8 mouse cellular contexts compared by ENCODE assay signal in the genomic region with DNA sequence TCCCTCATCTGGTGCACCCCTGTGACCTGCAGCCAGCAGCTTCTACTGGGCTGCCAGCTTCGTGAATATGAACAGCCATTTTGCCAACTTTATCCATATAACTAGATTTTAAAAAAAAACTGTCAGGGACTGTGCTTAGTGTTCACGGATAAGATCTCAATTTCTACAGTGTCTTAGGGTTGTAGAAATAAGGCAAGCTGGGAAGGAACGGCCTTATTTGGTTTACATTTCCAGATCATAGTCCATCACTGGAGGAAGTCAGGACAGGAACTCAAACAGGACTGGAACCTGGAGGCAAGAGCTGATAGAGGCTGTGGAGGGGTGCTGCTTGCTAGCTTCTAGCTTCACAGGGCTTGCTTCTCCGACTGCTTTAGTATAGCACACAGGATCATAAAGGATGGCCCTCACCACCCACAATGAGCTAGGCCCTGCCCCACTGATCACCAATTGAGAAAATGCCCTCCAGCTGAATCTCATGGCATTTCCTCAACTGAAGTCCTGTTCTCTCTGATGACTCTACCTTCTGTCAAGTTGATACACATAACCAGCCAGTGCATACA. TPM values are rescaled to one million over a fixed set of nuclear protein-coding genes. Genes with fewer than 3 reads are reported as not detected.
DNase-seq lines count a peak whose midpoint lies in the region; ATAC-seq and TF ChIP-seq lines count a peak whose summit lies in the region.

No protein-coding gene starts in this region.

- ATAC-seq in kidney, embryonic 15.5 days (replicated peaks; ENCODE audit: low FRiP score): no peak
- no peak for ATAC-seq in heart, postnatal 0 days (ENCODE audit: insufficient read depth, low read depth)
- ATAC-seq in midbrain, embryonic 14.5 days (ENCODE audit: low FRiP score, low TSS enrichment): no peak

- H3K4me1 ChIP-seq in kidney, embryonic 15.5 days: peaks cover 23% of the 10 kb centered on the region
- peaks cover 16% of the 10 kb centered on the region for H3K4me1 ChIP-seq in heart, postnatal 0 days (ENCODE audit: control insufficient read depth, insufficient read depth)
- H3K4me1 ChIP-seq in midbrain, embryonic 14.5 days (ENCODE audit: control insufficient read depth, insufficient read depth, low read length): peaks cover 22% of the 10 kb centered on the region

- no peaks in the 10 kb centered on the region for H3K9me3 ChIP-seq in kidney, embryonic 15.5 days (replicated peaks)
- no peaks in the 10 kb centered on the region for H3K9me3 ChIP-seq in heart, postnatal 0 days (replicated peaks; ENCODE audit: control insufficient read depth, low read length)
- no peaks in the 10 kb centered on the region for H3K9me3 ChIP-seq in midbrain, embryonic 14.5 days (ENCODE audit: control insufficient read depth, low read length)

- 24% methylated on average over 4 of the region's 4 CpGs for WGBS in kidney, embryonic 15.5 days
- WGBS in heart, postnatal 0 days: 28% methylated on average over 4 of the region's 4 CpGs
- WGBS in midbrain, embryonic 14.5 days: 35% methylated on average over 4 of the region's 4 CpGs

- peak overlapping the region; percentile 76 for H3K4me2 ChIP-seq in kidney, embryonic 15.5 days
- H3K4me2 ChIP-seq in heart, postnatal 0 days (ENCODE audit: low read depth, low read length): peak overlapping the region; percentile 86
- H3K4me2 ChIP-seq in midbrain, embryonic 14.5 days (ENCODE audit: low read length): peak overlapping the region; percentile 82

- H3K27me3 ChIP-seq in kidney, embryonic 15.5 days: no peaks in the 10 kb centered on the region
- H3K27me3 ChIP-seq in heart, postnatal 0 days (ENCODE audit: control insufficient read depth, insufficient read depth, low read length): no peaks in the 10 kb centered on the region
- no peaks in the 10 kb centered on the region for H3K27me3 ChIP-seq in midbrain, embryonic 14.5 days (ENCODE audit: control insufficient read depth, insufficient read depth, low read length)

- no peak for TF ChIP-seq CTCF in heart, postnatal 0 days (IDR thresholded peaks at IDR 0.05; ENCODE audit: low read depth)

- H3K36me3 ChIP-seq in kidney, embryonic 15.5 days: peaks cover 10% of the 10 kb centered on the region
- H3K36me3 ChIP-seq in heart, postnatal 0 days (replicated peaks; ENCODE audit: control insufficient read depth, insufficient read depth, low read length): peaks cover 6% of the 10 kb centered on the region; the same call in 1 of the 2 replicates
- H3K36me3 ChIP-seq in midbrain, embryonic 14.5 days (ENCODE audit: control insufficient read depth, insufficient read depth, low read length): peaks cover 10% of the 10 kb centered on the region; the same call in 1 of the 2 replicates

- peak overlapping the region; percentile 98 for H3K27ac ChIP-seq in kidney, embryonic 15.5 days
- H3K27ac ChIP-seq in heart, postnatal 0 days (ENCODE audit: low read depth): peak overlapping the region; percentile 98
- H3K27ac ChIP-seq in midbrain, embryonic 14.5 days (replicated peaks; ENCODE audit: low read depth, low read length): peak overlapping the region; percentile 100

- DNase-seq in kidney, postnatal 4 days: no peak
- peak; percentile 58 for DNase-seq in MN1 (ENCODE audit: low spot score)
- DNase-seq in heart, postnatal 0 days (ENCODE audit: low spot score): no peak
- no peak for DNase-seq in midbrain, embryonic 14.5 days
- no peak for DNase-seq in ovary, postnatal 10 days (ENCODE audit: low spot score)
- DNase-seq in adrenal gland, adult 18-20 months (ENCODE audit: low spot score in 2 of 2): no peak
- DNase-seq in kidney, adult 9 months: no peak

- peak overlapping the region; percentile 84 for H3K9ac ChIP-seq in kidney, embryonic 15.5 days
- peak overlapping the region; percentile 97 for H3K9ac ChIP-seq in heart, postnatal 0 days (replicated peaks; ENCODE audit: low read depth, low read length)
- H3K9ac ChIP-seq in midbrain, embryonic 14.5 days (replicated peaks; ENCODE audit: low read length): peak overlapping the region; percentile 99

- peak overlapping the region; percentile 94 for H3K4me3 ChIP-seq in kidney, embryonic 15.5 days (replicated peaks)
- H3K4me3 ChIP-seq in heart, postnatal 0 days (ENCODE audit: low read depth, low read length): peak overlapping the region; percentile 94
- H3K4me3 ChIP-seq in midbrain, embryonic 14.5 days (replicated peaks; ENCODE audit: low read depth, low read length): peak overlapping the region; percentile 93

- no peak for TF ChIP-seq EP300 in heart, postnatal 0 days (IDR thresholded peaks at IDR 0.05; ENCODE audit: low read depth)

RNA-seq across cellular contexts. Expression of a gene that starts 1.4 kb away (rescaled TPM):
- polyA plus RNA-seq in kidney, embryonic 15.5 days (2015; fragmentation: Nextera tagmentation; extraction: Ambion mirVana): 38.6 and 41.5 TPM in 2 replicates
- total RNA-seq in heart, postnatal 0 days (2014; rRNA removed; ENCODE audit: low replicate concordance): 99.7 and 100.0 TPM in 2 replicates
- polyA plus RNA-seq in heart, postnatal 0 days (2015; fragmentation: Nextera tagmentation; extraction: Ambion mirVana): 22.6 and 23.2 TPM in 2 replicates
- 72.5 and 93.5 TPM in 2 replicates for polyA plus RNA-seq in midbrain, embryonic 14.5 days (2014; fragmentation: Nextera tagmentation; extraction: Ambion mirVana)
- total RNA-seq in adrenal gland, adult 18-20 months (2021): 100 to 1,000 TPM in 1 of 2 experiments, 10 to 100 TPM in 1; 95.7 to 111 TPM

RNA-seq across cellular contexts. Expression of a gene that starts 16.4 kb away (rescaled TPM):
- 6.5 and 7.2 TPM in 2 replicates for polyA plus RNA-seq in kidney, embryonic 15.5 days (2015; fragmentation: Nextera tagmentation; extraction: Ambion mirVana)
- 5.6 and 6.1 TPM in 2 replicates for total RNA-seq in heart, postnatal 0 days (2014; rRNA removed; ENCODE audit: low replicate concordance)
- 7.4 and 8.3 TPM in 2 replicates for polyA plus RNA-seq in heart, postnatal 0 days (2015; fragmentation: Nextera tagmentation; extraction: Ambion mirVana)
- 10.0 and 10.1 TPM in 2 replicates for polyA plus RNA-seq in midbrain, embryonic 14.5 days (2014; fragmentation: Nextera tagmentation; extraction: Ambion mirVana)
- total RNA-seq in adrenal gland, adult 18-20 months (2021): under 1 TPM; 0.61 to 0.86 TPM

RNA-seq across cellular contexts. Expression of a gene that starts 27.7 kb away (rescaled TPM):
- 37.2 and 39.4 TPM in 2 replicates for polyA plus RNA-seq in kidney, embryonic 15.5 days (2015; fragmentation: Nextera tagmentation; extraction: Ambion mirVana)
- total RNA-seq in heart, postnatal 0 days (2014; rRNA removed; ENCODE audit: low replicate concordance): 17.4 and 23.2 TPM in 2 replicates
- 33.3 and 36.3 TPM in 2 replicates for polyA plus RNA-seq in heart, postnatal 0 days (2015; fragmentation: Nextera tagmentation; extraction: Ambion mirVana)
- polyA plus RNA-seq in midbrain, embryonic 14.5 days (2014; fragmentation: Nextera tagmentation; extraction: Ambion mirVana): 59.7 TPM in 2 replicates
- 10 to 100 TPM; 59.7 to 65.5 TPM for total RNA-seq in adrenal gland, adult 18-20 months (2021)
